In genomic region chr7:132638446-132639087, GRCm38 (mm10) we compare ENCODE assay signal across 9 mouse cellular contexts. TPM values are rescaled to one million over a fixed set of nuclear protein-coding genes. Genes with fewer than 3 reads are reported as not detected.
DNase-seq lines count a peak whose midpoint lies in the region; ATAC-seq and TF ChIP-seq lines count a peak whose summit lies in the region.
"Had no signal": no experiment of that assay in that cellular context is flagged by ENCODE, and none has a peak within 500 bp of the region (broad histone marks: within the 10 kb centered on the region; RNA-seq: fewer than 3 reads in every experiment).

No protein-coding gene starts in this region.

- H3K36me3 ChIP-seq in hindbrain, embryonic 11.5 days (ENCODE audit: control insufficient read depth, insufficient read depth, low read length), result no peaks in the 10 kb centered on the region
- H3K36me3 ChIP-seq in limb, embryonic 14.5 days (ENCODE audit: control insufficient read depth, insufficient read depth, low read length), result no peaks in the 10 kb centered on the region
- H3K36me3 ChIP-seq in midbrain, embryonic 16.5 days (ENCODE audit: control insufficient read depth, insufficient read depth, low read length), result no peaks in the 10 kb centered on the region

- H3K4me3 ChIP-seq in left cerebral cortex, adult 2 months, result no peak overlapping the region
- no peak overlapping the region for H3K4me3 ChIP-seq in hindbrain, embryonic 11.5 days (ENCODE audit: low read depth, low read length)
- no peak overlapping the region for H3K4me3 ChIP-seq in limb, embryonic 14.5 days (replicated peaks; ENCODE audit: low read length)
- no peak overlapping the region for H3K4me3 ChIP-seq in midbrain, embryonic 16.5 days (ENCODE audit: low read depth, low read length)
- H3K4me3 ChIP-seq: erythroblast, embryonic 14.5 days had no signal

- no peaks in the 10 kb centered on the region for H3K27me3 ChIP-seq in hindbrain, embryonic 11.5 days (ENCODE audit: control insufficient read depth, insufficient read depth, low read length)
- H3K27me3 ChIP-seq in limb, embryonic 14.5 days (ENCODE audit: control insufficient read depth, insufficient read depth, low read length), result no peaks in the 10 kb centered on the region
- H3K27me3 ChIP-seq in midbrain, embryonic 16.5 days (ENCODE audit: control insufficient read depth, insufficient read depth, low read depth, low read length), result no peaks in the 10 kb centered on the region; the same call in 1 of the 2 replicates

- 0 out of 2 replicates have a peak, but pooled peaks cover 2% of the 10 kb centered on the region for H3K4me1 ChIP-seq in hindbrain, embryonic 11.5 days (replicated peaks; ENCODE audit: control insufficient read depth, insufficient read depth, low read length)
- no peaks in the 10 kb centered on the region for H3K4me1 ChIP-seq in limb, embryonic 14.5 days (ENCODE audit: control insufficient read depth, insufficient read depth, low read length)
- H3K4me1 ChIP-seq in midbrain, embryonic 16.5 days (ENCODE audit: control insufficient read depth, insufficient read depth, low read length), result no peaks in the 10 kb centered on the region

- H3K4me2 ChIP-seq in hindbrain, embryonic 11.5 days (replicated peaks; ENCODE audit: low read depth, low read length), result no peak overlapping the region
- H3K4me2 ChIP-seq in limb, embryonic 14.5 days (replicated peaks; ENCODE audit: low read depth, low read length, severe bottlenecking), result no peak overlapping the region
- no peak overlapping the region for H3K4me2 ChIP-seq in midbrain, embryonic 16.5 days (ENCODE audit: low read length)

- ATAC-seq in hindbrain, embryonic 11.5 days (ENCODE audit: low FRiP score), result peak; percentile 67; the same call in 1 of the 2 replicates
- no peak for ATAC-seq in limb, embryonic 14.5 days (ENCODE audit: low FRiP score, low read depth)
- peak; percentile 64; the same call in 1 of the 2 replicates for ATAC-seq in midbrain, embryonic 16.5 days

- DNase-seq in left cerebral cortex, adult 2 months (ENCODE audit: extremely low spot score in 1 of 2, low spot score in 2 of 2), result no peak
- no peak for DNase-seq in left cerebral cortex, adult 8-10 months (ENCODE audit: low spot score in 2 of 2)
- DNase-seq in WW6 (ENCODE audit: low read depth, low spot score), result peak; percentile 29
- peak; percentile 83 for DNase-seq in embryo, embryonic 10.5 days (ENCODE audit: low spot score)
- peak; percentile 81 for DNase-seq in hindbrain, embryonic 11.5 days (ENCODE audit: low spot score)
- DNase-seq in limb, embryonic 14.5 days (ENCODE audit: low spot score), result peak; percentile 81
- no peak for DNase-seq in right cerebral cortex, postnatal 10 days (ENCODE audit: low spot score in 2 of 2)

- 60% methylated on average over 12 of the region's 12 CpGs for WGBS in hindbrain, embryonic 11.5 days
- 59% methylated on average over 12 of the region's 12 CpGs for WGBS in limb, embryonic 14.5 days
- WGBS in midbrain, embryonic 16.5 days, result 55% methylated on average over 12 of the region's 12 CpGs

- peak; percentile 86 for TF ChIP-seq CTCF in left cerebral cortex, adult 2 months (IDR thresholded peaks at IDR 0.05)

- intact Hi-C loops in left cerebral cortex, adult 2 months (cut with DNase I), result loop anchor here (5.0 kb wide), 2 partner anchors 61 to 411 kb away; partner anchors contain the start of gene Oat

- H3K9me3 ChIP-seq in hindbrain, embryonic 11.5 days (ENCODE audit: control insufficient read depth, low read length), result no peaks in the 10 kb centered on the region
- H3K9me3 ChIP-seq in limb, embryonic 14.5 days (ENCODE audit: control insufficient read depth, low read length), result no peaks in the 10 kb centered on the region
- H3K9me3 ChIP-seq in midbrain, embryonic 16.5 days (replicated peaks; ENCODE audit: control insufficient read depth, low read length, poor library complexity, severe bottlenecking), result no peaks in the 10 kb centered on the region

- H3K27ac ChIP-seq in left cerebral cortex, adult 2 months, result no peak overlapping the region
- H3K27ac ChIP-seq in hindbrain, embryonic 11.5 days (ENCODE audit: low read depth, low read length), result no peak overlapping the region
- no peak overlapping the region for H3K27ac ChIP-seq in limb, embryonic 14.5 days (replicated peaks; ENCODE audit: low read depth, low read length)
- no peak overlapping the region for H3K27ac ChIP-seq in midbrain, embryonic 16.5 days (ENCODE audit: low read length)

- no peak for TF ChIP-seq POLR2A in limb, embryonic 14.5 days (IDR thresholded peaks at IDR 0.05; ENCODE audit: borderline replicate concordance, extremely low read depth, insufficient read depth, insufficient read length)

- no peak overlapping the region for H3K9ac ChIP-seq in hindbrain, embryonic 11.5 days (ENCODE audit: low read depth, low read length)
- no peak overlapping the region for H3K9ac ChIP-seq in limb, embryonic 14.5 days (ENCODE audit: low read depth, low read length, severe bottlenecking)
- no peak overlapping the region for H3K9ac ChIP-seq in midbrain, embryonic 16.5 days (ENCODE audit: low read depth, low read length)

RNA-seq across cellular contexts. Expression of gene Lhpp, which starts 28.1 kb away (rescaled TPM):
- total RNA-seq in left cerebral cortex, adult 2 months (2021), result 10 to 100 TPM; 15.5 to 16.3 TPM
- total RNA-seq in left cerebral cortex, adult 8-10 months (2022), result 10 to 100 TPM; 16.2 to 18.5 (median 17.1) TPM
- polyA plus RNA-seq in hindbrain, embryonic 11.5 days (2014; fragmentation: Nextera tagmentation; extraction: Ambion mirVana), result 20.4 and 22.4 TPM in 2 replicates
- 20.9 and 21.0 TPM in 2 replicates for polyA plus RNA-seq in limb, embryonic 14.5 days (2012; rRNA removed)
- 22.5 and 24.9 TPM in 2 replicates for polyA plus RNA-seq in limb, embryonic 14.5 days (2014; fragmentation: Nextera tagmentation; extraction: Ambion mirVana)
- polyA plus RNA-seq in midbrain, embryonic 16.5 days (2015; fragmentation: Nextera tagmentation; extraction: Ambion mirVana), result 39.3 and 51.3 TPM in 2 replicates

RNA-seq across cellular contexts. Expression of gene Nkx1-2, which starts 39.1 kb away (rescaled TPM):
- not detected for total RNA-seq in left cerebral cortex, adult 2 months (2021)
- under 1 TPM in 2 of 4 experiments, not detected in 2; 0.14 to 0.15 TPM for total RNA-seq in left cerebral cortex, adult 8-10 months (2022)
- polyA plus RNA-seq in hindbrain, embryonic 11.5 days (2014; fragmentation: Nextera tagmentation; extraction: Ambion mirVana), result 4.5 and 6.8 TPM in 2 replicates
- polyA plus RNA-seq in limb, embryonic 14.5 days (2012; rRNA removed), result 0.10 and 0.17 TPM in 2 replicates
- 0.08 and 0.21 TPM in 2 replicates for polyA plus RNA-seq in limb, embryonic 14.5 days (2014; fragmentation: Nextera tagmentation; extraction: Ambion mirVana)
- polyA plus RNA-seq in midbrain, embryonic 16.5 days (2015; fragmentation: Nextera tagmentation; extraction: Ambion mirVana), result 0.38 and 0.40 TPM in 2 replicates
- polyA plus RNA-seq: erythroblast, embryonic 14.5 days had no signal

Comparison
In these comparisons a context has a peak if more than half of its experiments do, and no peak if none do; other contexts are left out.
1. DNase-seq: peak in WW6 (single experiment), embryo, embryonic 10.5 days (single experiment), hindbrain, embryonic 11.5 days (single experiment) and limb, embryonic 14.5 days (single experiment); none in left cerebral cortex, adult 2 months (0 of 2), left cerebral cortex, adult 8-10 months (0 of 2) and right cerebral cortex, postnatal 10 days (0 of 2).